Mouse (Mus musculus) midbrain, postnatal 0 days (tissue): ENCODE data around the gene Sh3glb1. TPM values are rescaled to one million over a fixed set of nuclear protein-coding genes. Genes with fewer than 3 reads are reported as not detected.
A peak's percentile ranks its signal among the peaks of the same experiment; 100 is the strongest.

Experiments
- ATAC-seq: fragments of 200-750 bp; cut with Nextera tagmentation; 2 replicates; pipeline ENCODE4 v1.8.0; 2017; ENCODE audit warnings: moderate number of reproducible peaks, mild to moderate bottlenecking, moderate TSS enrichment, moderate library complexity; ENCODE audit not compliant: low FRiP score
- DNase-seq: peaks from one replicate; pipeline ENCODE4 v3.0.0-alpha.2; 2015; ENCODE audit warnings: low spot score
- H3K27ac ChIP-seq: fragments of 300-500 bp; sonication (generic); 2 replicates; pipeline ENCODE4 v1.5.1; 2014; ENCODE audit warnings: low read depth, mild to moderate bottlenecking, low read length, mixed read lengths
- H3K27me3 ChIP-seq: fragments of 300-500 bp; sonication (generic); 2 replicates; pipeline ENCODE4 v1.6.1; 2014; ENCODE audit warnings: low read length, control low read depth, mixed read lengths; ENCODE audit not compliant: insufficient read depth
- H3K36me3 ChIP-seq: fragments of 300-500 bp; sonication (generic); 2 replicates; pipeline ENCODE4 v1.6.1; 2014; ENCODE audit warnings: low read length, control low read depth, mixed read lengths; ENCODE audit not compliant: insufficient read depth
- H3K4me1 ChIP-seq: fragments of 300-500 bp; sonication (generic); 2 replicates; pipeline ENCODE4 v1.6.1; 2014; ENCODE audit warnings: mild to moderate bottlenecking, control low read depth, antibody characterized with exemption, low read length, mixed read lengths; ENCODE audit not compliant: insufficient read depth
- H3K4me2 ChIP-seq: fragments of 300-500 bp; sonication (generic); 2 replicates; pipeline ENCODE4 v1.6.1; 2014; ENCODE audit warnings: low read depth, mild to moderate bottlenecking, low read length, mixed read lengths; ENCODE audit not compliant: poor library complexity, severe bottlenecking
- H3K4me3 ChIP-seq: fragments of 300-500 bp; sonication (generic); 2 replicates; pipeline ENCODE4 v1.5.1; 2014; ENCODE audit warnings: low read depth, mild to moderate bottlenecking, low read length, moderate library complexity
- H3K9ac ChIP-seq: fragments of 300-500 bp; sonication (generic); replicated peaks from 2 replicates; pipeline ENCODE4 v1.6.1; 2014; ENCODE audit warnings: mild to moderate bottlenecking, low read length, moderate library complexity, mixed read lengths; ENCODE audit not compliant: poor library complexity, severe bottlenecking
- H3K9me3 ChIP-seq: fragments of 300-500 bp; sonication (generic); 2 replicates; pipeline ENCODE4 v1.6.1; 2016; ENCODE audit warnings: low read length, control low read depth
- CTCF ChIP-seq: IDR thresholded peaks from 2 replicates; pipeline ENCODE4 v1.5.1; 2016; ENCODE audit warnings: antibody characterized with exemption, mild to moderate bottlenecking
- WGBS: fragments of 180-500 bp; shearing (Covaris S2); extraction: QIAGEN DNeasy Blood & Tissue Kit; methylation state at CpG from one replicate; pipeline ENCODE4 v1.1.7; 2014; 5-methylcytosine and 5-hydroxymethylcytosine counted together
- polyA plus RNA-seq: library from polyadenylated mRNA; unstranded; fragments of >200 nt; fragmentation: Nextera tagmentation; extraction: Ambion mirVana; gene quantifications from 2 replicates; pipeline ENCODE4 v1.2.1, GENCODE M21; 2015
- total RNA-seq: library from RNA; depleted of rRNA; stranded (reverse); fragments of >200 nt; gene quantifications from 2 replicates; pipeline ENCODE4 v1.2.3, GENCODE M21; 2014

Sh3glb1 gene
- total and polyA plus RNA-seq, 2 experiments from 2014 or later: 96.5 to 130 TPM

GRCm38 (mm10) chr3:144692052-144692451, 28.1 kb downstream of the Sh3glb1 start:
- no peaks in the 10 kb centered on the region for H3K9me3 ChIP-seq
- H3K27ac ChIP-seq: no peak overlapping the region
- no peak overlapping the region for H3K4me3 ChIP-seq
- H3K9ac ChIP-seq: no peak overlapping the region
- peak; percentile 80 for DNase-seq
- 0 out of 2 replicates have a peak, but pooled peaks have one; percentile 20 for ATAC-seq
- TF ChIP-seq CTCF: peak; percentile 82
- no peaks in the 10 kb centered on the region for H3K4me1 ChIP-seq
- no peaks in the 10 kb centered on the region for H3K27me3 ChIP-seq
- no peak overlapping the region for H3K4me2 ChIP-seq
- WGBS: 38% methylated on average over 3 of the region's 3 CpGs
- peaks cover 54% of the 10 kb centered on the region for H3K36me3 ChIP-seq

GRCm38 (mm10) chr3:144689236-144689635, 30.9 kb downstream of the Sh3glb1 start:
- Histone ChIP-seq H3K9me3 (no peaks in the 10 kb centered on the region), H3K27me3 (no peaks in the 10 kb centered on the region), H3K4me3 (no peak overlapping the region), H3K4me2 (no peak overlapping the region), H3K4me1 (no peaks in the 10 kb centered on the region), H3K27ac (no peak overlapping the region), H3K9ac (no peak overlapping the region), H3K36me3 (peaks cover 30% of the 10 kb centered on the region)
- DNase-seq (peak; percentile 33), ATAC-seq (no peak)
- 20% methylated on average over 11 of the region's 11 CpGs for WGBS
- TF ChIP-seq CTCF: peak; percentile 24

DNA sequence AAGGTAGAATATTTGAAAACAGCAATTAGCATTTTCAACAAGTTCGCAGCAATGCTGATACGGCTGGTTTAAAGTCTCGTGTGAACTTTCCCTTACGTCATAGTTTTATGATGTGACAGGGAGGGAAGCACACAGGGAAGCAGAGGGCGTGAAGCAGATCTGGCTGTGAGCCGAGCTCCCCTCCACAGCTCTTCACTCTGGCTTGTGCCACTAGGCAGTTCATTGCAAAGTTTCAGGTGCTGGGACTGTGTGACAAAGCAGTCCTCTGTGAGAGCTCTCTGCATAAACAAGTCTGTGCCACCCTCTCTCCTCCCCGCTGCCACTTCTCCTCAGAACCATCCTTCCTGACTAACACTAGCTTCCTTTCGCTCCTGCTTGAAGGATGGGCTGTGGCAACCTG, 31.9 kb downstream of the Sh3glb1 start:
- H3K27me3 ChIP-seq: no peaks in the 10 kb centered on the region
- no peak overlapping the region for H3K9ac ChIP-seq
- no peaks in the 10 kb centered on the region for H3K4me1 ChIP-seq
- H3K4me2 ChIP-seq: no peak overlapping the region
- no peak for TF ChIP-seq CTCF
- H3K9me3 ChIP-seq: no peaks in the 10 kb centered on the region
- 83% methylated on average over 8 of the region's 8 CpGs for WGBS
- no peak overlapping the region for H3K27ac ChIP-seq
- H3K4me3 ChIP-seq: no peak overlapping the region
- DNase-seq (no peak), ATAC-seq (no peak)
- peaks cover 22% of the 10 kb centered on the region for H3K36me3 ChIP-seq

GRCm38 (mm10) chr3:144687618-144688017, 32.5 kb downstream of the Sh3glb1 start:
- 92% methylated on average over 9 of the region's 9 CpGs for WGBS
- Histone ChIP-seq H3K27ac (no peak overlapping the region), H3K27me3 (no peaks in the 10 kb centered on the region), H3K4me3 (no peak overlapping the region), H3K4me1 (no peaks in the 10 kb centered on the region), H3K4me2 (no peak overlapping the region), H3K36me3 (peaks cover 18% of the 10 kb centered on the region), H3K9me3 (no peaks in the 10 kb centered on the region), H3K9ac (no peak overlapping the region)
- no peak for TF ChIP-seq CTCF
- DNase-seq: no peak
- ATAC-seq: no peak

DNA sequence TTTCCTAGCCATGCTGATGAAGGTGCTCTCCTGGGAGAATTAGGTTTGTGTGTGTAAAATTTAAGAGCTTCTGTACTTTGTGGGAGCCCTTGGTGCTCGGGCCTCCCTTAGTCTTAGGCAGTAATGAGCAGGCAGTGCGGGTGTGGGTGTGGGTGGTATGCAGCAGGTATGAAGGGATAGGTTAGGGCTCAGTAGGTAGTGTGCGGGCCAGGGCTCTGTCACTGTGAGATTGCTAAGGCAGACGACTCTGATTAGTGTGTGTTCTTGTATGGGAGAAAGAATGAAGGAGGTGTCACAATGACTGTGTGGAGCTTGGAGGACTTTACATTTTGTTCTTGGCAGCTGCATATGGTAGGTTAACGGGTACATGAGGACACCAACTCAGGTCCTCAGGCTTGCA, 34.0 kb downstream of the Sh3glb1 start:
- TF ChIP-seq CTCF: no peak
- ATAC-seq: no peak

GRCm38 (mm10) chr3:144683136-144683814, 36.9 kb downstream of the Sh3glb1 start:
- WGBS: 94% methylated on average over 12 of the region's 12 CpGs
- H3K9ac ChIP-seq: no peak overlapping the region
- H3K4me1 ChIP-seq: no peaks in the 10 kb centered on the region
- no peak overlapping the region for H3K4me3 ChIP-seq
- no peaks in the 10 kb centered on the region for H3K27me3 ChIP-seq
- no peaks in the 10 kb centered on the region for H3K9me3 ChIP-seq
- ATAC-seq (no peak), DNase-seq (no peak)
- no peak overlapping the region for H3K27ac ChIP-seq
- H3K4me2 ChIP-seq: no peak overlapping the region
- TF ChIP-seq CTCF: no peak
- peaks cover 8% of the 10 kb centered on the region for H3K36me3 ChIP-seq

More for the DNA sequence above, 34.0 kb downstream of the Sh3glb1 start:
- Histone ChIP-seq H3K9ac (no peak overlapping the region), H3K36me3 (peaks cover 18% of the 10 kb centered on the region), H3K9me3 (no peaks in the 10 kb centered on the region), H3K4me2 (no peak overlapping the region), H3K27ac (no peak overlapping the region), H3K4me3 (no peak overlapping the region), H3K27me3 (no peaks in the 10 kb centered on the region), H3K4me1 (no peaks in the 10 kb centered on the region)
- 94% methylated on average over 5 of the region's 5 CpGs for WGBS
- DNase-seq: no peak
